Mouse (Mus musculus): ENCODE data around the gene Rasgef1b. TPM values are rescaled to one million over a fixed set of nuclear protein-coding genes. Genes with fewer than 3 reads are reported as not detected.

Gene Rasgef1b
- under 1 TPM; 0.32 to 0.52 TPM for total RNA-seq (2021)
- long read RNA-seq, experiment 1, partial matches to known transcripts: 0 of 1 reads
- long read RNA-seq, experiment 1, other reads (novel, unspliced or antisense): 0 of 1 reads
- long read RNA-seq, experiment 2: 0 reads

DNA sequence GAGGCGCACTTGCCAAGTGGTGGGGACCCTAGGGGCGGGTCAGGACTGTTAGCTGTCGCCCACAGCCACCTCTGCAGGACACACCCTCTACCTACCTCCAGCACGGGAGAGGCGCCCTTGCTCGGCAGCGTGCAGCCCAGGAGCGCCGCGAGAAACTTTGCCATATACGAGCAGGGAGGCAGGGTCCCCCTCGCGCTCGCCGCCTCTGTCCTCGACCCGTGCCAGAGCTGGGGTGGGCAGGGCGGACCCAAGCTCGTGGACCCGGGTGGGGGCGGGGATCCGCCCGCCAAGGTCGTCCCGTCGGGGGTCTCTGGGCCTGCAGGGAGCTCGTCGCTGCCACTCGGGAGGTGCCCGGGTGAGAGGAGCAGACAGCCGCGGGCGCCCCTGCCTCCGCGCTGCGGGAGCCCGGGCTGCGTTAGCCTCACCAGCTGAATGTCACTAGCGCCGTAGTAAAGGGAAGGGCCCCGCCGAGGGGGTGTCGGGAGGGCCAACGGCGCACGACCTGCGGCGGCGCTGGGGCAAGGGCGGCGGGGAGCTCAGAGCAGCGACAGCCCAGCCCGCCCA lies at the start of gene Rasgef1b:
TSS of gene Rasgef1b (minus strand) at position 417 of the 564 bp plus-strand sequence.
- peak; percentile 63 for DNase-seq (ENCODE audit: low spot score)

DNA sequence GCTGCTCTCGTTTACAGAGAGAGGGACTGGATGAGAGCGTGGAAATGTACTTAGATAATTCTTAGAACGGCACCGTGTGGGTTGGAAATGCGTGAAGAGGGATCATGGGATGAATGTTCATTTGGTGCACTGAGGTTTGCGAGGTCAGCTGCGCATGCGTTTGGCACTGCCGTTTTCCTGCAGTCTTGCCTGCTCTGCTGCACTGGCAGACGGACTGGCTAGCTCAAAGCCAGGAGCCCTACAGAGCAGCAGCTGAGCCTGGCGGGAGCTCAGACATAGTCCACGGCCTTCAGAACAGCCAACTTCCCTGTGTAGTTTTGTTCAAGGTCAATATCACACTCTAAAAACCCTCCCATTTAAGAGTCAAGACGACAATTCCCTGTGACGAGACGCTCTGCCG lies 46.5 kb upstream of the Rasgef1b start:
- DNase-seq (ENCODE audit: low spot score): no peak

DNA sequence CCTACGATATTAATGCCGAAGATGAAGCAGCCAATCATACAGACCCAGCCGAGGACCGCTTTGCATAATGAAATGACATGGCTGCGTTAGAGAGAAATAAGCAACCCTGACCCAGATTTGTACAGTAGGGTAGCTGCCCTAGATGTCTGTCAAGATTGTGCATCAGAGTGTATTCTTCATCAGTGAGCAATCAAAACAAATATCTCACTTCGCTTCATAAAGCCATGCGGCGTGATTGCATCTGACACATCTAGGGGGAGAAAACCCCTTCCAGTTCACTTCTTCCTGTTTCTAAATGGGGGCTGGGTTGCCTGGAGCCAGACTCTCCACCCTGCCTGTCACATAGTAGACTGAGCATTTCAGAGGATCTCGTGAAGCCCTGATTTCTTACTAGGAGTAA lies 44.4 kb upstream of the Rasgef1b start:
- no peak for DNase-seq (ENCODE audit: low spot score)

DNA sequence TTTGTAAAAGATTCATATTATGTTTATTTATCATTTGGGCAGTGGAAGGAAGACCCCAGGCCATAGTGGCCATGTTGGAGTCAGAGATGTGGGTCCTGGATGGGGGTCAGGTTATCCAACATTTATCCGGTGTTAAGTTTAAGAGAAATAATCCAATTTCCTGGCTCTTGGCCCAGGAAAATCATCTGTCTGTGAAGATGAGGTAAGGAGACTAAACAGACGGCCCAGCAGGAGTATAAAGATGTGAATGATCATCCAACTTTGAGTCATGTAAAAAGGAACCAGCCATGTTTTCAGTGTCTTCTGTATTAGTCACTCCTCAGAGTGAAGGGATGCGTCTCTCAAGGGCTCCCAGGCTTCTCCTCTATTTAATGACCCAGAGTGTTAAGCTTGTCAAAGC lies 35.4 kb upstream of the Rasgef1b start:
- DNase-seq (ENCODE audit: low spot score): no peak

- DNase-seq (ENCODE audit: low spot score): no peak
Observed at GRCm38 (mm10) chr5:99758859-99759258, 30.0 kb upstream of the Rasgef1b start.

DNA sequence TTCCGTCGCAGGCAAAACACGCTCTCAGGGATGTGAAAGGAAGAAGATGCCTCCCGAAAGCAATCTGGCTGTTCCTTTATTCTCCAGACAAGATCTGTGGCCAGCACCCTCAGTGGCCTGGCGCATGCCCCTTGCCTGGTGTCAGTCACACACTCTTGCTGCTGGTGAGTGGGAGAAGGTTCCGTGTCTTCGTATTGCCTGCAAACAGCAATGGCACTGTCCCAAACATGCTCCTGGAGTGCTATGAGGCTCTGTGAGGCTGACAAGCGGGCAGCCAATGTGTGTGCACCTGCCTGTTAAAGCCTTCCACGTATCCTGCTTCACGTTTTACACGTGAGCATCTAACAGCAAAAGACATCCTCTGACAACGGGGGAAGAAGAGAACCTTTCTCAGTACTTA lies 25.0 kb upstream of the Rasgef1b start:
- DNase-seq (ENCODE audit: low spot score): no peak

GRCm38 (mm10) chr5:99753368-99753767 lies 24.5 kb upstream of the Rasgef1b start:
- DNase-seq (ENCODE audit: low spot score): no peak

- no peak for DNase-seq (ENCODE audit: low spot score)
Observed at GRCm38 (mm10) chr5:99752670-99753231, 23.9 kb upstream of the Rasgef1b start.

GRCm38 (mm10) chr5:99748417-99748816 lies 19.6 kb upstream of the Rasgef1b start:
- DNase-seq (ENCODE audit: low spot score): no peak

GRCm38 (mm10) chr5:99746087-99746486 lies 17.2 kb upstream of the Rasgef1b start:
- no peak for DNase-seq (ENCODE audit: low spot score)

GRCm38 (mm10) chr5:99742874-99743273 lies 14.0 kb upstream of the Rasgef1b start:
- no peak for DNase-seq (ENCODE audit: low spot score)

DNA sequence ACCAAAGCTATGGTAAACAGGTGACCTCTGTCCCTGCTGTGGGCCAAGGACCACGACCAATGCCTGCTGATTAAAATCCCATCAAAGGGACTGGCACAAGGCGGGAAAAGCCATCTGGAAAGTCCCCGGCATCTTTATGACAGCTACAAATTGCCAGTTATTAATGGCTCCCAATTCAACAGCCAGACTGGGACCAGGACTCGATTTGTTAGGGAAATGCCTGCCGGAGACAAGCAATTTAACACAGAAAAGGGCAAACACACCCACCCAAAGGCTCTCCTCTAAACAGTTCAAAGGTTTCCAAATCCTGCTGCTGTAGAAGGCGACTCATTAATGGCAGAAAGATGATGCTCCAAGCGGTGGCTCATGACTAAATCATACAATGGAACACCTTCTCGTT lies 13.2 kb upstream of the Rasgef1b start:
- no peak for DNase-seq (ENCODE audit: low spot score)

DNA sequence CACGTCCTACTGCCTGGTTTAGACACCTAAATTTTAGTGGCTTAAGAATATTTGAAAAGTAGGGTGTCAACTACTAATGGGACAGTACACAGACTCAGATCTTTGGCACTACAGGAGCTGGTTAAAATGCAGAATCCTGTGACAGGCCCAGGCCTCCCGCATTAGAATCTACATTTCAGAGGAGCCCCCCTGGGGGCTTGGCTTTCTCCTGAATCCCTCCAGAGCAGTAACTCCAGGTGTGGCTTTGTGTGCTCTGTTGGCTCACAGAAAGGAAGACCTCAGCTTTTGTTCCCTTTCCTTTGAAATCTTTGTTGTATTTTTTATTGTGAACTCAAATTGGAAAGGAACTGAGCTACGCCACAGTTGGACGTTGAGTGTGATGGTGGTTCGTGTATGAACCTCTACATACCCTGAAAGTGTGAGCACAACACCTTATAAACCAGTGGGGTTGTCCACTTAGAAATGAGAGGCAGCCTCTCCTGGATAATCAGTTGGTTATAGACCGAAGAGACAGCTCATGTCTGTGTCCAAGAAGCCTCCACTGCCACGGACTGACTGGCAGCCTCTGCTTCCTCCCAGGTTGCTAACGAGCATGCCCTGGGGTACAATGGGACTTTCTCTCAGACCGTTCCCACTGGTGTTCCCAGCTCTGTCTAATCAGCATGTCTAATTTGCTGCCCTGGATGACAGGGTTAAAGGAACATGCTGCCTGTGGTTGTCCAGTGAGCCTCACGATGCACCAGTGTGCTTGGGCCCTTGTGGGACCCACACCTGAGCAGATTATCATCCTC lies 9.3 kb upstream of the Rasgef1b start:
- no peak for DNase-seq (ENCODE audit: low spot score)

- no peak for DNase-seq (ENCODE audit: low spot score)
Observed at GRCm38 (mm10) chr5:99729931-99730330, 1.1 kb upstream of the Rasgef1b start.

DNA sequence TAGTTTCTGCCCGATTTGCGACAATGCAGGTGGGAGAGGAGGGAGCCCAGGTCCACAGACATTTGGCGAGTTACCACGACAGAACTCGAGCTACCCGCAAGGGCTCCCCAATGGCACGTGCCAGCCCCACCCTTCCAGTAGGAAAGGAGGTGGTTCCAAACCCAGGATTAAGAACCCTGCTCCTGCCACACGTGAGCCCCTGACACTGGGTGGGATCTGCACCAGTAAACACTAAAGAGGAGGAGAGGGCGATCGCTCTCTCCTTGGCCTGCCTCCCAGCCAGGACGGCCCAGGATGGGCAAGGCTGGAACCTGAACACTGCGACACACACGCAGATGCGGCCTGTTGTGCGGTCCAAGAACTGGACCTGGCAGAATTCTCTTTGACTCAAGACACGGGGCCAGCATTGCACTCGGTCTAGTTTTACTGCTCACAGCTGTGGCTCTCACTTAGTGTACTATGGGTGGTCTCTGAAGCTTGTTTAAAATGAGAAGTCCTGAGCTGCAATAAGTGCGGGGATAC lies 557 bp upstream of the Rasgef1b start:
- no peak for DNase-seq (ENCODE audit: low spot score)

DNA sequence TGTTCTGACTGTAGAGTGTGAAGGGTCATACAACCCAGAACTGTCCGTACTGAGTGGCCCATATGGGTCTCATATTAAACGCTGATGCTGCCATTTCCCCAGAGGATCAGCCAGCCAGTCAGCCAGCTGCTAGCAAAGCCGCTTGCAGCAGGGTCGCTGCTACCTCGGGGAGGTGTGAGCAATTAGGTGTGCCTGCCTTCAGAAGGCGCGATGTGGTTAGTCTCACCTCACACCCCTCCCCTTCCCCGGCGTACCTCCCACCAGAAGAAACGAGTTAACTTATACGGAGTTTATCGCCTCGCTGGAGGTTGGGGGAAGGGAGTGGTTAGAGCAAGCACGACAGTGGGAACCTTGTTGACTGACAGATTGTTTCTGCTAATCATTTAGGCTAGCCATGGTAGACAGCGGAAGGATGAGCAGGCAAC lies 826 bp downstream of the Rasgef1b start:
- DNase-seq (ENCODE audit: low spot score): no peak

GRCm38 (mm10) chr5:99723941-99724340 lies 4.9 kb downstream of the Rasgef1b start:
- DNase-seq (ENCODE audit: low spot score): no peak

GRCm38 (mm10) chr5:99722310-99722709 lies 6.6 kb downstream of the Rasgef1b start:
- no peak for DNase-seq (ENCODE audit: low spot score)

DNA sequence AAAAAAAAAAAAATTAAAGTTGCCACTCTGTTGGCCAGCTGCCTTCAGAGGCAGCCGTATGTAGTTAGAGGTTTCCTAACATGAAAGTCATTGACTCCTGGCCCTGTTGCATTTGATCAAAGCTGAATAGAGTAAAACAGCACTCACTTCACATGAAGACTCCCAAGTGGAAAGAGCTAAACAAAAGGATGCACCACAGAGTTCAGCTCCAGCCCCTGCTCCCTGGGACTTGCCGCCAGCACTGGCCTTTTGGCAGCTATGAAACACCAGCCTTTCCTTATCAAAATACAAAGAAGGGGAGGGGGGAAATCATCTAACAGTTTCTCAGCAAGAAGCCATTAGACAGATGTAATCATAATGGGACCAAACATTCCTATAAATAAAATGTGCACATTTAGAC lies 8.3 kb downstream of the Rasgef1b start:
- DNase-seq (ENCODE audit: low spot score): no peak

- DNase-seq (ENCODE audit: low spot score): no peak
Observed at GRCm38 (mm10) chr5:99717917-99718316, 10.9 kb downstream of the Rasgef1b start.

DNA sequence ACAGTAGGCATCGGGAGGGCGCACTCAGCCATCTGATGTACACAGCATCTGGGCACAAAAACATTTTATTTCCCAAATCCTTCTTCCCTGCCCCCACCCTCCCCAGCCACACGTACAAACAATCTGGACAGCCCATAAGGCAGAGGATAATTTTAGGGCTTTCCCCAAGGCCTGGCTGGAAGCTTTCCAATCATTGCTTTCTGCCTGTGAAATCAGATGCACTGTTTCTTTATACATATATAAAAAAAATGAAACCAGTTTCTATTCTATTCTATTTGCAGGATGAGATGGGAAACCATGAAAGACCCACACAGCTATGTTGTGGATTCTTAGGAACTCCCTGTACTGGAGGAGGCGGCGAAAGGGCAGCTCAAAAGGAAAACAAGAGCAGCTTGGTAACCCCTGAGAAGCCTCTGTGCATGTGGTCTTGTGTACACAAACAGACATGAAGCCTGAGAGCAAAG lies 13.6 kb downstream of the Rasgef1b start:
- DNase-seq (ENCODE audit: low spot score): no peak

DNA sequence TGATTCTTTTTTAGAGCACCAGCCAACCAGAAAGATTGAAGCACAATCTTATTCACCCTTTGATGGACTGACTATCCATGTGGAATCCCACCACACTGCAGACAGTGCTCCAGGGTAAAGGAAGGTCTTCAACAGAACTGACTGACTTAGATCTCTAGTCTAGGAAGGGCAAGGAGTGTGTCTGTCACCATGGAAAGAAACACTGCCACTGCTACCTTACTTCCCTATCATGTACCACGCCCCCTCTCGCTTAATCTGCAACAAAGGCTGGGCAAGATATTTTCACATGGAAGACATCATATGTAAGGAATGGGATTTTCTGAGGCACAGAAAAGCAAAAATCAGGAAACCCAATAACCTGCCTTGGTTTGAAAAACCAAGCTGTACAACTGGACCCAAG lies 16.9 kb downstream of the Rasgef1b start:
- no peak for DNase-seq (ENCODE audit: low spot score)

All from gastrocnemius, adult 18-20 months (tissue).